Mouse (Mus musculus): ENCODE measurements at regions not wholly inside any gene's neighbourhood (a gene's known extent, or its start where the extent isn't known, plus 50 kb on each side); places are given as distances from the start of the nearest gene placed in this dataset.

GRCm38 (mm10) chr7:75063816-75064215, 245.2 kb downstream of the Sv2b start:
- no peak for DNase-seq (ENCODE audit: low spot score)

- no peak for DNase-seq (ENCODE audit: low spot score)
Observed at GRCm38 (mm10) chr7:75050231-75050630, 258.8 kb downstream of the Sv2b start.

- DNase-seq (ENCODE audit: low spot score) = no peak
Observed at GRCm38 (mm10) chr7:75049751-75050150, 259.3 kb downstream of the Sv2b start.

- no peak for DNase-seq (ENCODE audit: low spot score)
Observed at GRCm38 (mm10) chr7:75048822-75049221, 260.2 kb downstream of the Sv2b start.

- no peak for DNase-seq (ENCODE audit: low spot score)
Observed at GRCm38 (mm10) chr7:75047827-75048226, 261.2 kb downstream of the Sv2b start.

- DNase-seq (ENCODE audit: low spot score) = no peak
Observed at GRCm38 (mm10) chr7:75040871-75041270, 268.2 kb downstream of the Sv2b start.

- no peak for DNase-seq (ENCODE audit: low spot score)
Observed at GRCm38 (mm10) chr7:75026191-75026590, 282.9 kb downstream of the Sv2b start.

GRCm38 (mm10) chr7:75021966-75022365, 287.1 kb downstream of the Sv2b start:
- no peak for DNase-seq (ENCODE audit: low spot score)

- no peak for DNase-seq (ENCODE audit: low spot score)
Observed at GRCm38 (mm10) chr7:75018640-75019039, 290.4 kb downstream of the Sv2b start.

GRCm38 (mm10) chr7:75008481-75008880, 300.6 kb downstream of the Sv2b start:
- no peak for DNase-seq (ENCODE audit: low spot score)

GRCm38 (mm10) chr7:74990198-74990597, 318.9 kb downstream of the Sv2b start:
- no peak for DNase-seq (ENCODE audit: low spot score)

GRCm38 (mm10) chr7:74979479-74979878, 329.6 kb downstream of the Sv2b start:
- DNase-seq (ENCODE audit: low spot score) = no peak

- DNase-seq (ENCODE audit: low spot score) = no peak
Observed at GRCm38 (mm10) chr7:74975986-74976385, 333.1 kb downstream of the Sv2b start.

GRCm38 (mm10) chr7:74974448-74974847, 334.6 kb downstream of the Sv2b start:
- DNase-seq (ENCODE audit: low spot score) = no peak

- DNase-seq (ENCODE audit: low spot score) = no peak
Observed at GRCm38 (mm10) chr7:74944421-74945098, 364.5 kb downstream of the Sv2b start.

GRCm38 (mm10) chr7:74942917-74943316, 366.1 kb downstream of the Sv2b start:
- no peak for DNase-seq (ENCODE audit: low spot score)

GRCm38 (mm10) chr7:74942146-74942545, 366.9 kb downstream of the Sv2b start:
- DNase-seq (ENCODE audit: low spot score) = no peak

GRCm38 (mm10) chr7:74929142-74929829, 374.7 kb upstream of the Slco3a1 start:
- no peak for DNase-seq (ENCODE audit: low spot score)

GRCm38 (mm10) chr7:74928226-74928927, 373.8 kb upstream of the Slco3a1 start:
- DNase-seq (ENCODE audit: low spot score) = no peak

GRCm38 (mm10) chr7:74926729-74927128, 372.1 kb upstream of the Slco3a1 start:
- no peak for DNase-seq (ENCODE audit: low spot score)

- no peak for DNase-seq (ENCODE audit: low spot score)
Observed at GRCm38 (mm10) chr7:74924156-74924555, 369.6 kb upstream of the Slco3a1 start.

GRCm38 (mm10) chr7:74908311-74908962, 353.9 kb upstream of the Slco3a1 start:
- no peak for DNase-seq (ENCODE audit: low spot score)

GRCm38 (mm10) chr7:74907391-74907790, 352.8 kb upstream of the Slco3a1 start:
- no peak for DNase-seq (ENCODE audit: low spot score)

Data from testis, postnatal 14 days (tissue).